Mouse (Mus musculus) MEL (cell line): Measurements from ENCODE around the gene Dntt.

Experiments used
- CTCF ChIP-seq, 3 experiments: IDR thresholded peaks in 2 of 3; conservative IDR thresholded peaks in 1 of 3; 2 replicates each; pipeline ENCODE4 v1.5.1; 2011 to 2012; ENCODE audit warnings: low read length in 3 of 3, low read depth in 2 of 3, mild to moderate bottlenecking in 2 of 3, improper control_type of control experiment in 1 of 3, inconsistent platforms in 1 of 3, mixed read lengths in 1 of 3, moderate library complexity in 1 of 3; ENCODE audit not compliant: control insufficient read depth in 1 of 3, insufficient read depth in 1 of 3, poor library complexity in 1 of 3, severe bottlenecking in 1 of 3
- ETS1 ChIP-seq: IDR thresholded peaks from 2 replicates; pipeline ENCODE4 v1.6.1; 2012; ENCODE audit warnings: low read depth, mild to moderate bottlenecking, inconsistent platforms, low read length, improper control_type of control experiment, moderate library complexity
- MAX ChIP-seq: IDR thresholded peaks from 2 replicates; pipeline ENCODE4 v1.6.1; 2011; ENCODE audit warnings: low read length, improper control_type of control experiment
- MAZ ChIP-seq: IDR thresholded peaks from 2 replicates; pipeline ENCODE4 v1.6.1; 2012; ENCODE audit warnings: low read depth, mild to moderate bottlenecking, inconsistent platforms, low read length, improper control_type of control experiment
- MXI1 ChIP-seq: IDR thresholded peaks from 2 replicates; pipeline ENCODE4 v1.6.1; 2011; ENCODE audit warnings: mild to moderate bottlenecking, low read depth, low read length, improper control_type of control experiment
- RCOR1 ChIP-seq: IDR thresholded peaks from 2 replicates; pipeline ENCODE4 v1.6.1; 2012; ENCODE audit warnings: low read depth, mild to moderate bottlenecking, inconsistent platforms, low read length, improper control_type of control experiment

DNA sequence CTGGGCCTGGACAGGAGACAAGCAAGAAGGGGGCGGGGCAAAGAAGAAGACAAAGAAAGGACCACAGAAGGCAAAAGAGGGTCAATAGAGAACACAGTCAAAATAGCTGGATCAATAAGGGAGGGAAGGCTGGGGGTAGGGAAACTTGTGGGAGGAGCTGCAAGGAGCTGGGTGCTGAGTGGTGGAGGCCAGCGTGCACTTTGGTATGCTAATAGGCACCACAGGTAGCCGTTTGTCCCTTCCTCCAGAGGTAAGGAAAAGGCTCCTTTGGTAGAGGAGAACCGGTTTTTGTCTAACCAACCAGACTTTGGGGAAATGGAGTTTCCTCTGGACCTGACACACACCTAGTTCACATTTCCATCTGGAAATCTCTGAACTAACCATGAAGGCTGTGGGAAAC is 22.5 kb upstream of the Dntt start:
- TF ChIP-seq MAZ: no peak
- TF ChIP-seq RCOR1: no peak
- no peak for TF ChIP-seq MXI1
- TF ChIP-seq CTCF (IDR thresholded peaks at IDR 0.05 in 2 of 3, conservative IDR thresholded peaks at IDR 0.05 in 1 of 3; ENCODE audit: control insufficient read depth in 1 of 3, insufficient read depth in 1 of 3, low read depth in 2 of 3, low read length in 3 of 3, poor library complexity in 1 of 3, severe bottlenecking in 1 of 3): no peak
- no peak for TF ChIP-seq ETS1
- no peak for TF ChIP-seq MAX
